Mouse (Mus musculus) CH12.LX (cell line): ENCODE measurements around the gene Nav1. TPM values are rescaled to one million over a fixed set of nuclear protein-coding genes. Genes with fewer than 3 reads are reported as not detected.
A peak's percentile ranks its signal among the peaks of the same experiment; 100 is the strongest.

Source experiments
- DNase-seq: peaks from one replicate; pipeline ENCODE4 v3.0.0-alpha.2; 2013; ENCODE audit errors: extremely low read depth
- H3K27ac ChIP-seq: 2 replicates; pipeline ENCODE4 v1.5.1; 2012; ENCODE audit warnings: low read depth, mild to moderate bottlenecking, control low read depth, moderate library complexity; ENCODE audit not compliant: insufficient read depth
- H3K27me3 ChIP-seq: replicated peaks from 2 replicates; pipeline ENCODE3; 2012; ENCODE audit warnings: inconsistent platforms
- H3K36me3 ChIP-seq, 2 experiments: replicated peaks in 1 of 2; 2 replicates each; pipeline versions ENCODE3 to v1.6.1; 2012; ENCODE audit warnings: inconsistent platforms in 1 of 2, low read length in 1 of 2, mild to moderate bottlenecking in 1 of 2, mixed read lengths in 1 of 2, moderate library complexity in 1 of 2; ENCODE audit not compliant: control insufficient read depth in 1 of 2, insufficient read depth in 1 of 2
- H3K4me1 ChIP-seq, 2 experiments: 2 replicates each; pipeline ENCODE4 v1.6.1; 2012; ENCODE audit warnings: inconsistent platforms in 1 of 2, moderate library complexity in 1 of 2; ENCODE audit not compliant: insufficient read depth in 2 of 2, control insufficient read depth in 1 of 2
- H3K4me2 ChIP-seq: 2 replicates; pipeline ENCODE4 v1.6.1; 2012; ENCODE audit warnings: low read depth, mild to moderate bottlenecking, control low read depth; ENCODE audit not compliant: poor library complexity, insufficient read depth, severe bottlenecking
- H3K4me3 ChIP-seq, 3 experiments: fragments of 150-350 bp in 1 of 3; sonication (generic) in 1 of 3; replicated peaks in 1 of 3; 2 replicates each; pipeline versions ENCODE3 to v1.5.1; 2011 to 2012; ENCODE audit warnings: low read depth in 2 of 3, low read length in 2 of 3, mild to moderate bottlenecking in 2 of 3, moderate library complexity in 2 of 3, control low read depth in 1 of 3, improper control_type of control experiment in 1 of 3, inconsistent platforms in 1 of 3, mixed read lengths in 1 of 3; ENCODE audit not compliant: poor library complexity in 1 of 3
- H3K79me2 ChIP-seq: replicated peaks from 2 replicates; pipeline ENCODE4 v1.6.1; 2012; ENCODE audit warnings: mild to moderate bottlenecking, moderate library complexity; ENCODE audit not compliant: control insufficient read depth, poor library complexity, insufficient read depth, severe bottlenecking; ENCODE audit errors: extremely low read depth
- H3K9ac ChIP-seq: 2 replicates; pipeline ENCODE4 v1.6.1; 2012; ENCODE audit warnings: low read depth, mild to moderate bottlenecking, control low read depth, moderate library complexity; ENCODE audit not compliant: insufficient read depth
- H3K9me3 ChIP-seq: replicated peaks from 2 replicates; pipeline ENCODE3; 2012; ENCODE audit warnings: low read length, inconsistent platforms, mixed read lengths
- E2F4 ChIP-seq: IDR thresholded peaks from 2 replicates; pipeline ENCODE4 v1.6.1; 2011; ENCODE audit warnings: low read depth, low read length, improper control_type of control experiment; ENCODE audit not compliant: insufficient replicate concordance
- ETS1 ChIP-seq: conservative IDR thresholded peaks from 2 replicates; pipeline ENCODE4 v1.6.1; 2012; ENCODE audit warnings: low read depth, mild to moderate bottlenecking, inconsistent platforms, low read length, improper control_type of control experiment, moderate library complexity
- GABPA ChIP-seq: IDR thresholded peaks from 2 replicates; pipeline ENCODE4 v1.6.1; 2012; ENCODE audit warnings: low read depth, low read length, improper control_type of control experiment, inconsistent platforms; ENCODE audit not compliant: insufficient replicate concordance
- HCFC1 ChIP-seq: IDR thresholded peaks from 2 replicates; pipeline ENCODE4 v1.6.1; 2012; ENCODE audit warnings: low read depth, mild to moderate bottlenecking, inconsistent platforms, low read length, improper control_type of control experiment
- IRF4 ChIP-seq: IDR thresholded peaks from 2 replicates; pipeline ENCODE4 v1.6.1; 2014; ENCODE audit warnings: low read depth, mild to moderate bottlenecking, inconsistent platforms, low read length, improper control_type of control experiment
- JUN ChIP-seq: IDR thresholded peaks from 2 replicates; pipeline ENCODE4 v1.6.1; 2011; ENCODE audit warnings: low read depth, mild to moderate bottlenecking, low read length, improper control_type of control experiment, moderate library complexity; ENCODE audit not compliant: insufficient read depth
- JUND ChIP-seq: conservative IDR thresholded peaks from 2 replicates; pipeline ENCODE4 v1.6.1; 2011; ENCODE audit warnings: low read depth, low read length, improper control_type of control experiment
- MAFK ChIP-seq: IDR thresholded peaks from 2 replicates; pipeline ENCODE4 v1.6.1; 2011; ENCODE audit warnings: low read length, improper control_type of control experiment; ENCODE audit not compliant: insufficient replicate concordance
- NRF1 ChIP-seq: IDR thresholded peaks from 2 replicates; pipeline ENCODE4 v1.6.1; 2014; ENCODE audit warnings: low read depth, mild to moderate bottlenecking, inconsistent platforms, low read length, improper control_type of control experiment, moderate library complexity
- PAX5 ChIP-seq: IDR thresholded peaks from 2 replicates; pipeline ENCODE4 v1.6.1; 2012; ENCODE audit warnings: low read length, inconsistent platforms, mixed read lengths
- UBTF ChIP-seq: IDR thresholded peaks from 2 replicates; pipeline ENCODE4 v1.6.1; 2012; ENCODE audit warnings: low read depth, mild to moderate bottlenecking, inconsistent platforms, low read length, improper control_type of control experiment, moderate library complexity
- USF1 ChIP-seq: IDR thresholded peaks from 2 replicates; pipeline ENCODE4 v1.6.1; 2014; ENCODE audit warnings: low read depth, mild to moderate bottlenecking, inconsistent platforms, low read length, improper control_type of control experiment
- USF2 ChIP-seq: conservative IDR thresholded peaks from 2 replicates; pipeline ENCODE4 v1.6.1; 2011; ENCODE audit warnings: low read depth, low read length, improper control_type of control experiment
- ZC3H11A ChIP-seq: IDR thresholded peaks from 2 replicates; pipeline ENCODE4 v1.6.1; 2012; ENCODE audit warnings: low read depth, mild to moderate bottlenecking, inconsistent platforms, low read length, improper control_type of control experiment
- ZNF384 ChIP-seq: IDR thresholded peaks from 2 replicates; pipeline ENCODE4 v1.6.1; 2012; ENCODE audit warnings: low read depth, low read length, improper control_type of control experiment, inconsistent platforms
- dilution Hi-C: fragments of 300-500 bp; cut with MboI; formaldehyde crosslinking; loops from 2 replicates; pipeline ENCODE4 v1.14.3; 2020; ENCODE audit warnings: low sequenced_read_pairs; ENCODE audit not compliant: extremely low pct_unique_long_range_greater_than_20kb, extremely low pct_ligation_motif_present
- in situ Hi-C: fragments of 300-500 bp; cut with MboI; formaldehyde crosslinking; loops from 3 replicates; pipeline ENCODE4 v1.14.3; 2019; ENCODE audit warnings: low sequenced_read_pairs, low pct_ligation_motif_present, low pct_unique_long_range_greater_than_20kb, mixed read lengths
- polyA plus RNA-seq: library from polyadenylated mRNA; unstranded; fragments of >175 nt; gene quantifications from 2 replicates; pipeline ENCODE4 v1.2.1, GENCODE M21; 2012; ENCODE audit warnings: low read depth; ENCODE audit not compliant: insufficient read length
- total RNA-seq, 2 experiments: library from RNA; depleted of rRNA; stranded (reverse); fragments of 300-350 nt in 1 of 2; fragments of >200 nt in 1 of 2; gene quantifications; 2 replicates each; pipeline ENCODE4 v1.2.3; 2012 to 2014

Gene Nav1
- total and polyA plus RNA-seq, 3 experiments = 0.21 to 0.56 TPM; not detected in 1

DNA sequence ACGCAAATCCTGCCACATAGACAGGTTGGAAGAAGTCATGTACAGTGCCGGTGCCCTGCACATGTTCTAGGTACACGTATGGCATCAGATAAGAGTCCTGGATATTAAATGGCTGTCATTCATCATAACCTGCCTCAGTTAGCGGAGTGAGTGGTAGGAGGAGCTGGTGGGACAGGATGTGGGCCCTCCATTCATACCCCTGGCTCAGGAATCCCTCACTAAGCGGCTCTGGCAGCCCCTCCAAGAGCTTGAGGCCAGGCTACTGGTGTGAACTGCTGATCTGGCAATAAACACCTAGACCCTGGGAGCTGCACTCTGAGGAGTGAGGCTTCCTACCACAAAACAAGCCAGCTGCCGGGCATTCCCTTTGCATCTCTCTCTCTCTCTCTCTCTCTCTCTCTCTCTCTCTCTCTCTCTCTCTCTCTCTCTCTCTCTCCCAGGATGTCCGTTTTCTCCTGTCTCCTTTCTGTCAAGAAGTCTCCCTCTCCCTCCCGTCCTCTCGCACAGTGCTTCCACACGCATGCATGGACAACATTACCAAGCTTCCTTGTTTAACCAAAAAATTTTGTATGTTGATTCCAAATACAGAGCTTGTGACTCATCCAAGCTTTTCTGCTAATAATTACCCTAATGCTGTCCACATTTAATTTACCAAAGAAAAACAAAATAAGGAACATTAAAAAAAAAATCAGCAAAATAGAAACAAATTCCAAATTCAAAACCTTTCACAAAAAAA, 116.0 kb downstream of the Nav1 start:
- Histone ChIP-seq H3K4me3 (no peak overlapping the region), H3K9ac (no peak overlapping the region), H3K79me2 (no peaks in the 10 kb centered on the region), H3K9me3 (no peaks in the 10 kb centered on the region), H3K4me2 (no peak overlapping the region), H3K27me3 (no peaks in the 10 kb centered on the region), H3K4me1 (0 out of 4 replicates have a peak, but pooled peaks cover 0 to under 1% of the 10 kb centered on the region in 2 experiments), H3K27ac (no peak overlapping the region), H3K36me3 (no peaks in the 10 kb centered on the region)
- dilution Hi-C loops = no loop called here
- DNase-seq = no peak
- in situ Hi-C loops = no loop called here
- TF ChIP-seq JUND = no peak
- TF ChIP-seq GABPA = no peak
- TF ChIP-seq MAFK = 0 out of 2 replicates have a peak, but pooled peaks have one; percentile 7
- no peak for TF ChIP-seq E2F4
- TF ChIP-seq PAX5 = no peak

DNA sequence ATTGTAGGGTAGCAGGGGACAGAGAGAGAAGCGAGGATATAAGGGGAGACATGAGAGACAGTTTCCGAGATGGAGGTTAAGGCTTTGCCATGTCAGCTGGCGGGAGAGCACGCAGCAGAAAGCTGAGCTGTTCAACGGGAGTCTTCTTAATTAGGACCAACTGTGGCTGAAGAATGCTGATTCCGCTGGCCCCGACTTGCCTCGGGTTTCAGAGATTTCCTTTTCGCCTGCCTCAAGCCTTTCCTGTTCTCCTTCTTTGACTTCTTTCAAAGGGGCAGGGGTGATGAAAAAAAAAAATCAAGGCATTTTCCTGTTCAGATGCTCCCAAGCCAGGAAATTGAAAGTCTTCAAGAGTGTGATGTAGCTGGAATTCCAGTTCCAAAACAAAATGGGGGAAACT, 118.2 kb downstream of the Nav1 start:
- Histone ChIP-seq H3K4me1 (peaks cover 3 to 15% of the 10 kb centered on the region in 2 experiments; a peak in 3 of 4 replicates), H3K4me2 (no peak overlapping the region), H3K36me3 (no peaks in the 10 kb centered on the region), H3K9ac (no peak overlapping the region), H3K9me3 (no peaks in the 10 kb centered on the region), H3K27ac (no peak overlapping the region), H3K79me2 (no peaks in the 10 kb centered on the region), H3K27me3 (no peaks in the 10 kb centered on the region)
- in situ Hi-C loops = no loop called here
- no peak for DNase-seq
- dilution Hi-C loops = no loop called here
- TF ChIP-seq PAX5 = no peak
- no peak for TF ChIP-seq JUN
- TF ChIP-seq USF2 = no peak
- TF ChIP-seq ETS1 = no peak
- no peak for TF ChIP-seq JUND
- TF ChIP-seq ZNF384 = no peak
- no peak for TF ChIP-seq HCFC1
- no peak for TF ChIP-seq IRF4
- no peak for TF ChIP-seq ZC3H11A
- no peak for TF ChIP-seq UBTF
- no peak for TF ChIP-seq NRF1
- TF ChIP-seq USF1 = no peak
- no peak for TF ChIP-seq E2F4
- TF ChIP-seq, all 38 proteins: peak for 0
- no peak overlapping the region for H3K4me3 ChIP-seq
